Mouse (Mus musculus) midbrain, postnatal 0 days (tissue): ENCODE measurements at regions not wholly inside any gene's neighbourhood (a gene's known extent, or its start where the extent isn't known, plus 50 kb on each side); places are given as distances from the start of the nearest gene placed in this dataset.

Experiments used
- ATAC-seq: fragments of 200-750 bp; cut with Nextera tagmentation; 2 replicates; pipeline ENCODE4 v1.8.0; 2017; ENCODE audit warnings: moderate number of reproducible peaks, mild to moderate bottlenecking, moderate TSS enrichment, moderate library complexity; ENCODE audit not compliant: low FRiP score
- DNase-seq: peaks from one replicate; pipeline ENCODE4 v3.0.0-alpha.2; 2015; ENCODE audit warnings: low spot score
- H3K27ac ChIP-seq: fragments of 300-500 bp; sonication (generic); 2 replicates; pipeline ENCODE4 v1.5.1; 2014; ENCODE audit warnings: low read depth, mild to moderate bottlenecking, low read length, mixed read lengths
- H3K27me3 ChIP-seq: fragments of 300-500 bp; sonication (generic); 2 replicates; pipeline ENCODE4 v1.6.1; 2014; ENCODE audit warnings: low read length, control low read depth, mixed read lengths; ENCODE audit not compliant: insufficient read depth
- H3K36me3 ChIP-seq: fragments of 300-500 bp; sonication (generic); 2 replicates; pipeline ENCODE4 v1.6.1; 2014; ENCODE audit warnings: low read length, control low read depth, mixed read lengths; ENCODE audit not compliant: insufficient read depth
- H3K4me1 ChIP-seq: fragments of 300-500 bp; sonication (generic); 2 replicates; pipeline ENCODE4 v1.6.1; 2014; ENCODE audit warnings: mild to moderate bottlenecking, control low read depth, antibody characterized with exemption, low read length, mixed read lengths; ENCODE audit not compliant: insufficient read depth
- H3K4me2 ChIP-seq: fragments of 300-500 bp; sonication (generic); 2 replicates; pipeline ENCODE4 v1.6.1; 2014; ENCODE audit warnings: low read depth, mild to moderate bottlenecking, low read length, mixed read lengths; ENCODE audit not compliant: poor library complexity, severe bottlenecking
- H3K4me3 ChIP-seq: fragments of 300-500 bp; sonication (generic); 2 replicates; pipeline ENCODE4 v1.5.1; 2014; ENCODE audit warnings: low read depth, mild to moderate bottlenecking, low read length, moderate library complexity
- H3K9ac ChIP-seq: fragments of 300-500 bp; sonication (generic); replicated peaks from 2 replicates; pipeline ENCODE4 v1.6.1; 2014; ENCODE audit warnings: mild to moderate bottlenecking, low read length, moderate library complexity, mixed read lengths; ENCODE audit not compliant: poor library complexity, severe bottlenecking
- H3K9me3 ChIP-seq: fragments of 300-500 bp; sonication (generic); 2 replicates; pipeline ENCODE4 v1.6.1; 2016; ENCODE audit warnings: low read length, control low read depth
- CTCF ChIP-seq: IDR thresholded peaks from 2 replicates; pipeline ENCODE4 v1.5.1; 2016; ENCODE audit warnings: antibody characterized with exemption, mild to moderate bottlenecking
- WGBS: fragments of 180-500 bp; shearing (Covaris S2); extraction: QIAGEN DNeasy Blood & Tissue Kit; methylation state at CpG from one replicate; pipeline ENCODE4 v1.1.7; 2014; 5-methylcytosine and 5-hydroxymethylcytosine counted together

- Histone ChIP-seq H3K4me2 (no peak overlapping the region), H3K9ac (peak overlapping the region; percentile 33; the same call in 1 of the 2 replicates), H3K27ac (no peak overlapping the region), H3K27me3 (no peaks in the 10 kb centered on the region), H3K4me1 (0 out of 2 replicates have a peak, but pooled peaks cover 3% of the 10 kb centered on the region), H3K9me3 (no peaks in the 10 kb centered on the region), H3K4me3 (no peak overlapping the region), H3K36me3 (no peaks in the 10 kb centered on the region)
- 57% methylated on average over 4 of the region's 4 CpGs for WGBS
- DNase-seq (no peak), ATAC-seq (no peak)
- no peak for TF ChIP-seq CTCF
These were observed 87.9 kb upstream of the Tpm1 start for GRCm38 (mm10) chr9:67137141-67137540.

GRCm38 (mm10) chr9:67136166-67136565 is 87.0 kb upstream of the Tpm1 start:
- Histone ChIP-seq H3K27me3 (no peaks in the 10 kb centered on the region), H3K4me1 (0 out of 2 replicates have a peak, but pooled peaks cover 3% of the 10 kb centered on the region), H3K27ac (no peak overlapping the region), H3K9ac (no peak overlapping the region), H3K4me2 (no peak overlapping the region), H3K4me3 (no peak overlapping the region), H3K36me3 (no peaks in the 10 kb centered on the region), H3K9me3 (no peaks in the 10 kb centered on the region)
- ATAC-seq (no peak), DNase-seq (no peak)
- WGBS: 90% methylated on average over 6 of the region's 6 CpGs
- no peak for TF ChIP-seq CTCF

GRCm38 (mm10) chr9:67134378-67134777 is 85.2 kb upstream of the Tpm1 start:
- H3K9ac ChIP-seq: no peak overlapping the region
- H3K9me3 ChIP-seq: no peaks in the 10 kb centered on the region
- H3K27me3 ChIP-seq: no peaks in the 10 kb centered on the region
- H3K36me3 ChIP-seq: no peaks in the 10 kb centered on the region
- 0 out of 2 replicates have a peak, but pooled peaks cover 3% of the 10 kb centered on the region for H3K4me1 ChIP-seq
- H3K4me2 ChIP-seq: no peak overlapping the region
- 79% methylated on average over 6 of the region's 6 CpGs for WGBS
- no peak overlapping the region for H3K4me3 ChIP-seq
- no peak for ATAC-seq
- no peak for DNase-seq
- H3K27ac ChIP-seq: no peak overlapping the region
- TF ChIP-seq CTCF: no peak

GRCm38 (mm10) chr9:67132370-67132769 is 83.2 kb upstream of the Tpm1 start:
- DNase-seq (no peak), ATAC-seq (no peak)
- no peak overlapping the region for H3K9ac ChIP-seq
- H3K27me3 ChIP-seq: no peaks in the 10 kb centered on the region
- H3K9me3 ChIP-seq: no peaks in the 10 kb centered on the region
- no peaks in the 10 kb centered on the region for H3K36me3 ChIP-seq
- no peak overlapping the region for H3K4me2 ChIP-seq
- no peaks in the 10 kb centered on the region for H3K4me1 ChIP-seq
- no peak overlapping the region for H3K4me3 ChIP-seq
- whole genome bisulfite sequencing: 69% methylated on average over 5 of the region's 5 CpGs
- TF ChIP-seq CTCF: no peak
- no peak overlapping the region for H3K27ac ChIP-seq

- no peak for DNase-seq
- H3K27me3 ChIP-seq: no peaks in the 10 kb centered on the region
These were observed 81.7 kb upstream of the Tpm1 start for GRCm38 (mm10) chr9:67130730-67131440.

GRCm38 (mm10) chr9:67129891-67130290 is 80.7 kb upstream of the Tpm1 start:
- H3K9ac ChIP-seq: no peak overlapping the region
- no peaks in the 10 kb centered on the region for H3K4me1 ChIP-seq
- H3K27me3 ChIP-seq: no peaks in the 10 kb centered on the region
- WGBS: 82% methylated on average over 3 of the region's 3 CpGs
- ATAC-seq (no peak), DNase-seq (no peak)
- no peak for TF ChIP-seq CTCF
- H3K4me3 ChIP-seq: no peak overlapping the region
- H3K9me3 ChIP-seq: no peaks in the 10 kb centered on the region
- no peaks in the 10 kb centered on the region for H3K36me3 ChIP-seq
- no peak overlapping the region for H3K4me2 ChIP-seq
- H3K27ac ChIP-seq: no peak overlapping the region

More at GRCm38 (mm10) chr9:67130730-67131440, 81.7 kb upstream of the Tpm1 start:
- WGBS: 66% methylated on average over 8 of the region's 8 CpGs
- H3K9me3 ChIP-seq: no peaks in the 10 kb centered on the region
- TF ChIP-seq CTCF: no peak
- H3K36me3 ChIP-seq: no peaks in the 10 kb centered on the region
- no peaks in the 10 kb centered on the region for H3K4me1 ChIP-seq
- no peak overlapping the region for H3K4me3 ChIP-seq
- no peak for ATAC-seq
- no peak overlapping the region for H3K4me2 ChIP-seq
- no peak overlapping the region for H3K9ac ChIP-seq
- no peak overlapping the region for H3K27ac ChIP-seq
